Mouse (Mus musculus): Measurements from ENCODE around the gene Agxt.

GRCm38 (mm10) chr1:93182281-93182680, 47.2 kb downstream of the Agxt start:
- no peak for TF ChIP-seq GATA1 (IDR thresholded peaks at IDR 0.05; ENCODE audit: low read length)
- no peak for TF ChIP-seq TAL1 (IDR thresholded peaks at IDR 0.05; ENCODE audit: low read length)
